Mouse (Mus musculus) E14TG2a.4 (cell line): ENCODE measurements around the gene Dgkg.

Experiments
- CTCF ChIP-seq: conservative IDR thresholded peaks from 2 replicates; pipeline ENCODE4 v1.5.1; 2014; ENCODE audit warnings: low read length
- NANOG ChIP-seq: IDR thresholded peaks from 2 replicates; pipeline ENCODE4 v1.6.1; 2014; ENCODE audit warnings: borderline replicate concordance, low read length, mixed read lengths
- POU5F1 ChIP-seq: IDR thresholded peaks from 2 replicates; pipeline ENCODE4 v1.6.1; 2014; ENCODE audit warnings: low read length, borderline replicate concordance

- TF ChIP-seq CTCF (no peak), POU5F1 (no peak), NANOG (no peak)
Observed at GRCm38 (mm10) chr16:22503467-22503866, 153.6 kb downstream of the Dgkg start.
